Mouse (Mus musculus) embryonic facial prominence, embryonic 12.5 days (tissue): ENCODE results near the gene Ctso. TPM values are rescaled to one million over a fixed set of nuclear protein-coding genes. Genes with fewer than 3 reads are reported as not detected.

Source experiments
- ATAC-seq: fragments of 200-750 bp; cut with Nextera tagmentation; 2 replicates; pipeline ENCODE4 v1.8.0; 2017; ENCODE audit not compliant: insufficient number of reproducible peaks, insufficient read depth, low FRiP score, low TSS enrichment
- H3K27ac ChIP-seq: fragments of 300-500 bp; sonication (generic); 2 replicates; pipeline ENCODE4 v1.5.1; 2016; ENCODE audit warnings: mild to moderate bottlenecking
- H3K27me3 ChIP-seq: fragments of 300-500 bp; sonication (generic); 2 replicates; pipeline ENCODE4 v1.6.1; 2016; ENCODE audit warnings: mild to moderate bottlenecking, moderate library complexity
- H3K36me3 ChIP-seq: fragments of 300-500 bp; sonication (generic); 2 replicates; pipeline ENCODE4 v1.6.1; 2016; ENCODE audit warnings: mild to moderate bottlenecking
- H3K4me1 ChIP-seq: fragments of 300-500 bp; sonication (generic); 2 replicates; pipeline ENCODE4 v1.6.1; 2016
- H3K4me2 ChIP-seq: fragments of 300-500 bp; sonication (generic); replicated peaks from 2 replicates; pipeline ENCODE4 v1.6.1; 2016; ENCODE audit warnings: mild to moderate bottlenecking, moderate library complexity
- H3K4me3 ChIP-seq: fragments of 300-500 bp; sonication (generic); 2 replicates; pipeline ENCODE4 v1.5.1; 2016; ENCODE audit warnings: mild to moderate bottlenecking
- H3K9ac ChIP-seq: fragments of 300-500 bp; sonication (generic); 2 replicates; pipeline ENCODE4 v1.6.1; 2016; ENCODE audit warnings: mild to moderate bottlenecking, moderate library complexity
- H3K9me3 ChIP-seq: fragments of 300-500 bp; sonication (generic); 2 replicates; pipeline ENCODE4 v1.6.1; 2016; ENCODE audit warnings: mild to moderate bottlenecking, moderate library complexity
- WGBS: fragments of 180-500 bp; shearing (Covaris S2); methylation state at CpG from one replicate; pipeline ENCODE4 v1.1.7; 2016; 5-methylcytosine and 5-hydroxymethylcytosine counted together
- polyA plus RNA-seq: library from polyadenylated mRNA; unstranded; fragments of >200 nt; fragmentation: Nextera tagmentation; extraction: Ambion mirVana; gene quantifications from 2 replicates; pipeline ENCODE4 v1.2.1, GENCODE M21; 2016

The Ctso gene
- polyA plus RNA-seq, 1 experiment from 2014 or later: 8.1 TPM

GRCm38 (mm10) chr3:81925856-81926255, 6.5 kb upstream of the Ctso start:
- WGBS: 44% methylated on average over 5 of the region's 5 CpGs
- no peaks in the 10 kb centered on the region for H3K36me3 ChIP-seq
- no peak overlapping the region for H3K4me2 ChIP-seq
- no peaks in the 10 kb centered on the region for H3K9me3 ChIP-seq
- no peak overlapping the region for H3K27ac ChIP-seq
- no peaks in the 10 kb centered on the region for H3K27me3 ChIP-seq
- no peak overlapping the region for H3K9ac ChIP-seq
- no peak for ATAC-seq
- H3K4me1 ChIP-seq: no peaks in the 10 kb centered on the region
- no peak overlapping the region for H3K4me3 ChIP-seq

- H3K9ac ChIP-seq: no peak overlapping the region
- H3K27me3 ChIP-seq: no peaks in the 10 kb centered on the region
- H3K27ac ChIP-seq: no peak overlapping the region
- ATAC-seq: no peak
- no peaks in the 10 kb centered on the region for H3K4me1 ChIP-seq
- no peak overlapping the region for H3K4me2 ChIP-seq
- H3K36me3 ChIP-seq: no peaks in the 10 kb centered on the region
- H3K4me3 ChIP-seq: no peak overlapping the region
- WGBS: 55% methylated on average over 9 of the region's 9 CpGs
- no peaks in the 10 kb centered on the region for H3K9me3 ChIP-seq
Observed at GRCm38 (mm10) chr3:81926764-81927325, 5.6 kb upstream of the Ctso start.

DNA sequence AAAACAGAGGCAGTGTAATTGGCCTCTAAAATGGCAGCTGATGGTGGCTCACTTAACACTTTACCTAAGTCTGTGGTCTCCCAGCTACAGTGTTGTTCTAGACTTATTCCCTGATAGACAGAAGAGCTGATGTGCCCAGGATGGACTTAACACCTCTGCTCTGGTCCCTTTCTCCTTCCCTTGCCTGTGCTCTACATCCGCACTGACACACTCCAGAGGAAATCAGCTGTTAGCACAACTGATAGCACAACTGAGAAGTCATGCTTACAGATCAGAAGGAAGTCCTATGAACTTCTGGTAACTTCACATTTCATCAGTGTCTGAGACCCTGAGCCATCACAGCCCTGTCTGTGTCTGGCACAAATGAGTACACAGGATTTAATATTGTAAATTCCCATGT, 3.3 kb upstream of the Ctso start:
- no peaks in the 10 kb centered on the region for H3K27me3 ChIP-seq
- H3K9ac ChIP-seq: no peak overlapping the region
- H3K4me1 ChIP-seq: no peaks in the 10 kb centered on the region
- ATAC-seq: no peak
- no peaks in the 10 kb centered on the region for H3K9me3 ChIP-seq
- no peak overlapping the region for H3K4me3 ChIP-seq
- no peak overlapping the region for H3K27ac ChIP-seq
- no peak overlapping the region for H3K4me2 ChIP-seq
- H3K36me3 ChIP-seq: no peaks in the 10 kb centered on the region
- WGBS: 75% methylated on average over 1 of the region's 1 CpGs

DNA sequence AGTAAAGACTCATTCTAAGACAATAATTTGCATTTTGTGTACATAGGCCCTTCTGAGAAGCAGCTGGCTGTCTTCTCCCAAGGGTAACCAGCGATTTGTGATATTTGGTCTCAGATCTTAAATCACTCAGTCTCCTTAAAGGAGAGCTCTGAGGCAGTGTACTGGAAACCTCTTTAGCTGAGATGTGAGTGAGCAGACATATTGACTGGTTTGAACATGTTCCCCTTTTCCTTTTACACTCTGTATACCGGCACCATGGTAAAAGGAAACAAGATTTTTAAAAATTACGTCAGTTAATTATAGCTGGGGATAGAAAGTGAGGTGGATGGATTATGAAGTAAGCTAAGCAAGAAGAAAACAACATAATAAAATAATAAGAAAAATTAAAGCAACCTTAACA, 706 bp upstream of the Ctso start:
- H3K36me3 ChIP-seq: no peaks in the 10 kb centered on the region
- no peaks in the 10 kb centered on the region for H3K4me1 ChIP-seq
- H3K4me2 ChIP-seq: no peak overlapping the region
- H3K4me3 ChIP-seq: no peak overlapping the region
- no peaks in the 10 kb centered on the region for H3K27me3 ChIP-seq
- ATAC-seq: no peak
- 75% methylated on average over 3 of the region's 3 CpGs for WGBS
- no peak overlapping the region for H3K27ac ChIP-seq
- H3K9ac ChIP-seq: no peak overlapping the region
- H3K9me3 ChIP-seq: no peaks in the 10 kb centered on the region

- H3K4me2 ChIP-seq: no peak overlapping the region
- no peak overlapping the region for H3K27ac ChIP-seq
- no peaks in the 10 kb centered on the region for H3K4me1 ChIP-seq
- no peaks in the 10 kb centered on the region for H3K9me3 ChIP-seq
- WGBS: 79% methylated on average over 4 of the region's 4 CpGs
- ATAC-seq: no peak
- H3K9ac ChIP-seq: no peak overlapping the region
- no peaks in the 10 kb centered on the region for H3K27me3 ChIP-seq
- H3K36me3 ChIP-seq: no peaks in the 10 kb centered on the region
- no peak overlapping the region for H3K4me3 ChIP-seq
Observed at GRCm38 (mm10) chr3:81933348-81933747, 947 bp downstream of the Ctso start.

GRCm38 (mm10) chr3:81938924-81939323, 6.5 kb downstream of the Ctso start:
- ATAC-seq: no peak

GRCm38 (mm10) chr3:81942341-81942740, 9.9 kb downstream of the Ctso start:
- no peak overlapping the region for H3K9ac ChIP-seq
- H3K36me3 ChIP-seq: no peaks in the 10 kb centered on the region
- H3K4me1 ChIP-seq: 0 out of 2 replicates have a peak, but pooled peaks cover 4% of the 10 kb centered on the region
- no peaks in the 10 kb centered on the region for H3K9me3 ChIP-seq
- WGBS: 87% methylated on average over 3 of the region's 3 CpGs
- H3K4me2 ChIP-seq: no peak overlapping the region
- no peak overlapping the region for H3K4me3 ChIP-seq
- ATAC-seq: no peak
- no peak overlapping the region for H3K27ac ChIP-seq
- H3K27me3 ChIP-seq: no peaks in the 10 kb centered on the region

More at GRCm38 (mm10) chr3:81938924-81939323, 6.5 kb downstream of the Ctso start:
- WGBS: 70% methylated on average over 3 of the region's 3 CpGs
- Histone ChIP-seq H3K4me1 (0 out of 2 replicates have a peak, but pooled peaks cover 4% of the 10 kb centered on the region), H3K4me3 (no peak overlapping the region), H3K9me3 (no peaks in the 10 kb centered on the region), H3K27ac (no peak overlapping the region), H3K27me3 (no peaks in the 10 kb centered on the region), H3K36me3 (no peaks in the 10 kb centered on the region), H3K4me2 (no peak overlapping the region), H3K9ac (no peak overlapping the region)

DNA sequence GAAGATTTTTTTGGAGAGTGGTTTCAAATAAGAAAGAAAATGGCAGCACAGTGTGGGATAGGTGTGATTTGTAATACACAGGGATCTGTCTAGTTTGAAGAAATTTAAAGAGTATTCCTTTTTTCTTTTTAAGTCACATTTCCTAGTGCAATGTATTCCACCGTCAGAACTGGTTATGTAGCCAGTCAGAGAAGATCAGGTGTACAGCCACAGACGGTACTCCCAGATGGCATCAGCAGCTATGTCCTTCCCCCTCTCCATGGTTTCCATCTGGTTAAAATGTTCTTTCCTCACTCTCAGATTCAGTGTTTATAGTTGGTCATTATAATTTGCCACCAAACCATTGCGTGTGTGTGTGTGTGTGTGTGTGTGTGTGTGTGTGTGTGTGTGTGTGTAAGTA, 10.7 kb downstream of the Ctso start:
- no peak for ATAC-seq
- Histone ChIP-seq H3K4me1 (0 out of 2 replicates have a peak, but pooled peaks cover 4% of the 10 kb centered on the region), H3K9me3 (no peaks in the 10 kb centered on the region), H3K9ac (no peak overlapping the region), H3K27me3 (no peaks in the 10 kb centered on the region), H3K27ac (no peak overlapping the region), H3K4me2 (no peak overlapping the region), H3K36me3 (no peaks in the 10 kb centered on the region), H3K4me3 (no peak overlapping the region)
- WGBS: 82% methylated on average over 3 of the region's 3 CpGs

GRCm38 (mm10) chr3:81944851-81945393, 12.5 kb downstream of the Ctso start:
- Histone ChIP-seq H3K4me2 (no peak overlapping the region), H3K9ac (no peak overlapping the region), H3K27ac (no peak overlapping the region), H3K36me3 (no peaks in the 10 kb centered on the region), H3K9me3 (no peaks in the 10 kb centered on the region), H3K4me3 (no peak overlapping the region), H3K4me1 (no peaks in the 10 kb centered on the region), H3K27me3 (no peaks in the 10 kb centered on the region)
- ATAC-seq: no peak
- 81% methylated on average over 7 of the region's 7 CpGs for WGBS

DNA sequence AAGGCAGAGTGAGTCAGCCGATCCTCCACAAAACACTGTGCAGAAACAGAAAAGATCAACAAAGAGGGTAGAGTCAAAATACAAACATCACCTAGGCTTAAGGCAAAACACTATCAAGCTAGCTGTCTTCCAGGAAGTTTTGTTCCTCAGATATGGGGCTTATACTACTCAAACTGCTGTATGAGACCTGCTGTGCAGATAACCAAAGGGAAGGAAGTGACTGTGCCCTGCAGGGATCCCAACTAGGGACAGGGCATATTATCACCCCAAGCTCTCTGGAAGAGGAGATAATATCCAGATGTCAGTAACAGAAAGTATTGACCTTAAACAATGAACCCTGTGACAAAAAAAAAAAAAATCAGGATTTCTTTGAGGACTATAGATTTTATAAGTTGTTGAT, 16.6 kb downstream of the Ctso start:
- Histone ChIP-seq H3K27ac (no peak overlapping the region), H3K4me1 (no peaks in the 10 kb centered on the region), H3K9ac (no peak overlapping the region), H3K9me3 (no peaks in the 10 kb centered on the region), H3K36me3 (no peaks in the 10 kb centered on the region), H3K4me3 (no peak overlapping the region), H3K4me2 (no peak overlapping the region), H3K27me3 (no peaks in the 10 kb centered on the region)
- 75% methylated on average over 1 of the region's 1 CpGs for WGBS
- no peak for ATAC-seq

DNA sequence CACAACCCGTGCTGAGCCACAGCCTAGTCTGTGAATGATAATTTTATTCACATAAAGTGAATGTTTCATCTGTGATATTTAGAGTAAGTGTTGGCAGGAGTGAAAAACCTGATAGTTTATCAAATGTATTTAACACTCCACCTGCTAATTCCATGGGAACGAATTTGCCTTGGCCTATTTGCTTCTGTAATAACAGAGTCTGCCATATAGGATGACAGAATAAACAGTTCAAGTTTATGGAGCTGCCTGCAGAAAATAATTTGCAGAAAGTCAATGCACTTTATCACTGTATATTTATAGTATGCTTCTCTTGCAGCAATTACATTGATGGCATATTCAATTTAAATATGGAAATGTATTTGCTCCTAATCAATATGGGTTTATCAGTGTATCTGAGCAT, 19.4 kb downstream of the Ctso start:
- Histone ChIP-seq H3K4me3 (no peak overlapping the region), H3K36me3 (no peaks in the 10 kb centered on the region), H3K4me1 (no peaks in the 10 kb centered on the region), H3K4me2 (no peak overlapping the region), H3K27me3 (no peaks in the 10 kb centered on the region), H3K27ac (no peak overlapping the region), H3K9ac (no peak overlapping the region), H3K9me3 (no peaks in the 10 kb centered on the region)
- WGBS: 76% methylated on average over 2 of the region's 2 CpGs
- no peak for ATAC-seq

- H3K36me3 ChIP-seq: no peaks in the 10 kb centered on the region
- H3K27me3 ChIP-seq: no peaks in the 10 kb centered on the region
- H3K4me3 ChIP-seq: no peak overlapping the region
- H3K4me2 ChIP-seq: no peak overlapping the region
- no peaks in the 10 kb centered on the region for H3K4me1 ChIP-seq
- no peak overlapping the region for H3K27ac ChIP-seq
- no peak for ATAC-seq
- no peaks in the 10 kb centered on the region for H3K9me3 ChIP-seq
- no peak overlapping the region for H3K9ac ChIP-seq
- 73% methylated on average over 5 of the region's 5 CpGs for WGBS
Observed at GRCm38 (mm10) chr3:81957484-81957883, 25.1 kb downstream of the Ctso start.
